Comparison of ENCODE assay signal across 9 mouse cellular contexts in genomic region chr13:55826008-55826671, GRCm38 (mm10). TPM values are rescaled to one million over a fixed set of nuclear protein-coding genes. Genes with fewer than 3 reads are reported as not detected.
DNase-seq lines count a peak whose midpoint lies in the region; ATAC-seq lines count a peak whose summit lies in the region.
"Had no signal": no experiment of that assay in that cellular context is flagged by ENCODE, and none has a peak within 500 bp of the region (broad histone marks: within the 10 kb centered on the region; RNA-seq: fewer than 3 reads in every experiment).

No protein-coding gene starts in this region.

- DNase-seq in kidney, adult 18-20 months, result peak; percentile 31
- DNase-seq in kidney, postnatal 14 days, result no peak
- peak; percentile 58 for DNase-seq in R1 (ENCODE audit: low read depth, low spot score)
- no peak for DNase-seq in layer of hippocampus, postnatal 25 days (ENCODE audit: extremely low spot score in 1 of 2, low spot score in 1 of 2)

- H3K4me2 ChIP-seq in embryonic facial prominence, embryonic 15.5 days (replicated peaks), result peak overlapping the region; percentile 23
- peak overlapping the region; percentile 74 for H3K4me2 ChIP-seq in limb, embryonic 12.5 days

- H3K36me3 ChIP-seq in embryonic facial prominence, embryonic 15.5 days, result no peaks in the 10 kb centered on the region
- H3K36me3 ChIP-seq in limb, embryonic 12.5 days, result peaks cover 23% of the 10 kb centered on the region

- peaks cover 90% of the 10 kb centered on the region for H3K27me3 ChIP-seq in embryonic facial prominence, embryonic 15.5 days
- H3K27me3 ChIP-seq in limb, embryonic 12.5 days, result peaks cover 83% of the 10 kb centered on the region

- H3K4me3 ChIP-seq in embryonic facial prominence, embryonic 15.5 days (replicated peaks), result peak overlapping the region; percentile 27
- H3K4me3 ChIP-seq in limb, embryonic 12.5 days (replicated peaks), result peak overlapping the region; percentile 47

- no peak overlapping the region for H3K9ac ChIP-seq in embryonic facial prominence, embryonic 15.5 days
- peak overlapping the region; percentile 92 for H3K9ac ChIP-seq in limb, embryonic 12.5 days (replicated peaks)

- ATAC-seq in embryonic facial prominence, embryonic 15.5 days (ENCODE audit: insufficient number of reproducible peaks, low FRiP score, low TSS enrichment, low read depth), result no peak
- no peak for ATAC-seq in limb, embryonic 12.5 days (ENCODE audit: insufficient number of reproducible peaks, insufficient read depth, low FRiP score, low TSS enrichment, low read depth)
- ATAC-seq in frontal cortex, adult (ENCODE audit: low TSS enrichment), result no peak
- ATAC-seq in inflammation-experienced regulatory T-cells, adult 6 months, result no peak

- no peak overlapping the region for H3K27ac ChIP-seq in embryonic facial prominence, embryonic 15.5 days (replicated peaks)
- H3K27ac ChIP-seq in limb, embryonic 12.5 days, result peak overlapping the region; percentile 95

- H3K9me3 ChIP-seq in embryonic facial prominence, embryonic 15.5 days (replicated peaks), result no peaks in the 10 kb centered on the region
- H3K9me3 ChIP-seq in limb, embryonic 12.5 days, result no peaks in the 10 kb centered on the region

- H3K4me1 ChIP-seq in embryonic facial prominence, embryonic 15.5 days, result peaks cover 45% of the 10 kb centered on the region
- H3K4me1 ChIP-seq in limb, embryonic 12.5 days (replicated peaks), result peaks cover 52% of the 10 kb centered on the region

- 5% methylated on average over 56 of the region's 56 CpGs for WGBS in embryonic facial prominence, embryonic 15.5 days
- WGBS in limb, embryonic 12.5 days, result 2% methylated on average over 56 of the region's 56 CpGs

RNA-seq across cellular contexts. Expression of gene Pitx1, which starts 9.9 kb away (rescaled TPM):
- 45.9 and 46.9 TPM in 2 replicates for polyA plus RNA-seq in embryonic facial prominence, embryonic 15.5 days (2015; fragmentation: Nextera tagmentation; extraction: Ambion mirVana)
- polyA plus RNA-seq in limb, embryonic 12.5 days (2016; fragmentation: Nextera tagmentation; extraction: Ambion mirVana), result 174 and 206 TPM in 2 replicates
- not detected for polyA plus RNA-seq in inflammation-experienced regulatory T-cells, adult 6 months (2017; shearing (Covaris generic))
- total RNA-seq in layer of hippocampus, postnatal 25 days (2021), result not detected
- total RNA-seq: neutrophil, adult 5-6 weeks had no signal

RNA-seq across cellular contexts. Expression of gene Catsper3, which starts 41.8 kb away (rescaled TPM):
- polyA plus RNA-seq in embryonic facial prominence, embryonic 15.5 days (2015; fragmentation: Nextera tagmentation; extraction: Ambion mirVana), result 0.17 TPM in 1 of 2 replicates, not detected in the other
- polyA plus RNA-seq in limb, embryonic 12.5 days (2016; fragmentation: Nextera tagmentation; extraction: Ambion mirVana), result 0.15 TPM in 1 of 2 replicates, not detected in the other
- not detected for polyA plus RNA-seq in inflammation-experienced regulatory T-cells, adult 6 months (2017; shearing (Covaris generic))
- under 1 TPM in 1 of 2 experiments, not detected in 1; 0.34 TPM for total RNA-seq in layer of hippocampus, postnatal 25 days (2021)
- total RNA-seq: neutrophil, adult 5-6 weeks had no signal

Comparison
In these comparisons a context has a peak if more than half of its experiments do, and no peak if none do; other contexts are left out.
1. DNase-seq: peak in kidney, adult 18-20 months (single experiment) and R1 (single experiment); none in kidney, postnatal 14 days (single experiment) and layer of hippocampus, postnatal 25 days (0 of 2).
2. RNA of gene Pitx1, which starts 9.9 kb away (polyA plus RNA-seq): 174 to 206 TPM in limb, embryonic 12.5 days and 45.9 to 46.9 TPM in embryonic facial prominence, embryonic 15.5 days; not detected in inflammation-experienced regulatory T-cells, adult 6 months; every median in the first group is over 10 times any median in the second.